Mouse (Mus musculus) limb, embryonic 10.5 days (tissue): ENCODE measurements at regions not wholly inside any gene's neighbourhood (a gene's known extent, or its start where the extent isn't known, plus 50 kb on each side); places are given as distances from the start of the nearest gene placed in this dataset.

Source experiments
- DNase-seq: peaks from one replicate; pipeline ENCODE4 v3.0.0-alpha.2; 2017; ENCODE audit warnings: low spot score
- H3K27ac ChIP-seq: fragments of 300-500 bp; sonication (generic); 2 replicates; pipeline ENCODE4 v1.5.1; 2016; ENCODE audit warnings: mild to moderate bottlenecking
- H3K27me3 ChIP-seq: fragments of 300-500 bp; sonication (generic); 2 replicates; pipeline ENCODE4 v1.6.1; 2016; ENCODE audit warnings: low read depth, mild to moderate bottlenecking; ENCODE audit not compliant: poor library complexity, severe bottlenecking
- H3K36me3 ChIP-seq: fragments of 300-500 bp; sonication (generic); 2 replicates; pipeline ENCODE4 v1.6.1; 2016; ENCODE audit warnings: mild to moderate bottlenecking, moderate library complexity
- H3K4me1 ChIP-seq: fragments of 300-500 bp; sonication (generic); 2 replicates; pipeline ENCODE4 v1.6.1; 2016
- H3K4me3 ChIP-seq: fragments of 300-500 bp; sonication (generic); 2 replicates; pipeline ENCODE4 v1.5.1; 2016; ENCODE audit warnings: mild to moderate bottlenecking, moderate library complexity
- H3K9me3 ChIP-seq: fragments of 300-500 bp; sonication (generic); replicated peaks from 2 replicates; pipeline ENCODE4 v1.6.1; 2016; ENCODE audit warnings: mild to moderate bottlenecking
- WGBS: fragments of 180-500 bp; shearing (Covaris S2); methylation state at CpG from one replicate; pipeline ENCODE4 v1.1.7; 2016; 5-methylcytosine and 5-hydroxymethylcytosine counted together

- H3K27me3 ChIP-seq, result no peaks in the 10 kb centered on the region
- WGBS, result 84% methylated on average over 2 of the region's 2 CpGs
Measured at GRCm38 (mm10) chr11:19155617-19155983, 136.8 kb upstream of the Meis1 start.

GRCm38 (mm10) chr11:19160227-19160626 lies 141.4 kb upstream of the Meis1 start:
- no peak overlapping the region for H3K4me3 ChIP-seq
- no peak overlapping the region for H3K27ac ChIP-seq
- 60% methylated on average over 3 of the region's 3 CpGs for WGBS
- no peak for DNase-seq
- H3K4me1 ChIP-seq, result no peaks in the 10 kb centered on the region
- H3K36me3 ChIP-seq, result no peaks in the 10 kb centered on the region
- no peaks in the 10 kb centered on the region for H3K27me3 ChIP-seq
- no peaks in the 10 kb centered on the region for H3K9me3 ChIP-seq

More at GRCm38 (mm10) chr11:19155617-19155983, 136.8 kb upstream of the Meis1 start:
- no peak overlapping the region for H3K27ac ChIP-seq
- H3K9me3 ChIP-seq, result no peaks in the 10 kb centered on the region
- H3K36me3 ChIP-seq, result no peaks in the 10 kb centered on the region
- no peaks in the 10 kb centered on the region for H3K4me1 ChIP-seq
- DNase-seq, result no peak
- H3K4me3 ChIP-seq, result no peak overlapping the region

- no peak overlapping the region for H3K27ac ChIP-seq
- no peak overlapping the region for H3K4me3 ChIP-seq
- no peaks in the 10 kb centered on the region for H3K36me3 ChIP-seq
- no peaks in the 10 kb centered on the region for H3K9me3 ChIP-seq
- DNase-seq, result no peak
- WGBS, result 46% methylated on average over 5 of the region's 5 CpGs
- no peaks in the 10 kb centered on the region for H3K4me1 ChIP-seq
- H3K27me3 ChIP-seq, result no peaks in the 10 kb centered on the region
Measured at GRCm38 (mm10) chr11:19160669-19161068, 141.9 kb upstream of the Meis1 start.

GRCm38 (mm10) chr11:19170938-19171337 lies 152.2 kb upstream of the Meis1 start:
- H3K9me3 ChIP-seq, result no peaks in the 10 kb centered on the region
- no peak overlapping the region for H3K27ac ChIP-seq
- 84% methylated on average over 2 of the region's 2 CpGs for WGBS
- no peak overlapping the region for H3K4me3 ChIP-seq
- DNase-seq, result no peak
- H3K4me1 ChIP-seq, result peaks cover 8% of the 10 kb centered on the region
- H3K36me3 ChIP-seq, result no peaks in the 10 kb centered on the region
- no peaks in the 10 kb centered on the region for H3K27me3 ChIP-seq

- WGBS, result 91% methylated on average over 13 of the region's 13 CpGs
- Histone ChIP-seq H3K4me3 (no peak overlapping the region), H3K27ac (no peak overlapping the region), H3K36me3 (no peaks in the 10 kb centered on the region), H3K4me1 (peaks cover 8% of the 10 kb centered on the region), H3K27me3 (no peaks in the 10 kb centered on the region), H3K9me3 (no peaks in the 10 kb centered on the region)
- DNase-seq, result no peak
Measured at GRCm38 (mm10) chr11:19174305-19175017, 155.7 kb upstream of the Meis1 start.

GRCm38 (mm10) chr11:19179290-19179689 lies 160.5 kb upstream of the Meis1 start:
- DNase-seq, result no peak
- H3K4me1 ChIP-seq, result peaks cover 6% of the 10 kb centered on the region; the same call in 1 of the 2 replicates
- H3K9me3 ChIP-seq, result no peaks in the 10 kb centered on the region
- no peak overlapping the region for H3K4me3 ChIP-seq
- no peaks in the 10 kb centered on the region for H3K36me3 ChIP-seq
- H3K27ac ChIP-seq, result no peak overlapping the region
- WGBS, result 93% methylated on average over 1 of the region's 1 CpGs
- no peaks in the 10 kb centered on the region for H3K27me3 ChIP-seq

- no peaks in the 10 kb centered on the region for H3K4me1 ChIP-seq
- 79% methylated on average over 2 of the region's 2 CpGs for WGBS
- H3K9me3 ChIP-seq, result no peaks in the 10 kb centered on the region
- H3K27me3 ChIP-seq, result no peaks in the 10 kb centered on the region
- H3K4me3 ChIP-seq, result no peak overlapping the region
- no peak for DNase-seq
- H3K36me3 ChIP-seq, result no peaks in the 10 kb centered on the region
- no peak overlapping the region for H3K27ac ChIP-seq
Measured at GRCm38 (mm10) chr11:19189778-19190177, 171.0 kb upstream of the Meis1 start.

GRCm38 (mm10) chr11:19194464-19194863 lies 175.7 kb upstream of the Meis1 start:
- Histone ChIP-seq H3K27me3 (no peaks in the 10 kb centered on the region), H3K27ac (no peak overlapping the region), H3K4me3 (no peak overlapping the region), H3K4me1 (no peaks in the 10 kb centered on the region), H3K9me3 (no peaks in the 10 kb centered on the region), H3K36me3 (no peaks in the 10 kb centered on the region)
- DNase-seq, result no peak
- 54% methylated on average over 1 of the region's 1 CpGs for WGBS

GRCm38 (mm10) chr11:19197790-19198189 lies 179.0 kb upstream of the Meis1 start:
- Histone ChIP-seq H3K4me3 (no peak overlapping the region), H3K9me3 (no peaks in the 10 kb centered on the region), H3K27me3 (no peaks in the 10 kb centered on the region), H3K36me3 (no peaks in the 10 kb centered on the region), H3K4me1 (peaks cover 7% of the 10 kb centered on the region), H3K27ac (no peak overlapping the region)
- 89% methylated on average over 1 of the region's 1 CpGs for WGBS
- DNase-seq, result no peak

GRCm38 (mm10) chr11:19202602-19203517 lies 184.1 kb upstream of the Meis1 start:
- H3K9me3 ChIP-seq, result no peaks in the 10 kb centered on the region
- no peak overlapping the region for H3K27ac ChIP-seq
- peaks cover 18% of the 10 kb centered on the region for H3K4me1 ChIP-seq
- WGBS, result 68% methylated on average over 8 of the region's 8 CpGs
- DNase-seq, result no peak
- H3K27me3 ChIP-seq, result no peaks in the 10 kb centered on the region
- no peaks in the 10 kb centered on the region for H3K36me3 ChIP-seq
- no peak overlapping the region for H3K4me3 ChIP-seq

GRCm38 (mm10) chr11:19203518-19203900 lies 184.7 kb upstream of the Meis1 start:
- Histone ChIP-seq H3K4me1 (peaks cover 18% of the 10 kb centered on the region), H3K27me3 (no peaks in the 10 kb centered on the region), H3K9me3 (no peaks in the 10 kb centered on the region), H3K27ac (no peak overlapping the region), H3K36me3 (no peaks in the 10 kb centered on the region), H3K4me3 (no peak overlapping the region)
- no peak for DNase-seq
- WGBS, result 86% methylated on average over 4 of the region's 4 CpGs

GRCm38 (mm10) chr11:19203968-19204367 lies 185.2 kb upstream of the Meis1 start:
- DNase-seq, result no peak
- Histone ChIP-seq H3K4me3 (no peak overlapping the region), H3K27ac (no peak overlapping the region), H3K27me3 (no peaks in the 10 kb centered on the region), H3K4me1 (peaks cover 18% of the 10 kb centered on the region), H3K9me3 (no peaks in the 10 kb centered on the region), H3K36me3 (no peaks in the 10 kb centered on the region)
- WGBS, result 70% methylated on average over 5 of the region's 5 CpGs

GRCm38 (mm10) chr11:19204521-19204920 lies 185.7 kb upstream of the Meis1 start:
- Histone ChIP-seq H3K4me1 (peaks cover 18% of the 10 kb centered on the region), H3K27me3 (no peaks in the 10 kb centered on the region), H3K9me3 (no peaks in the 10 kb centered on the region), H3K4me3 (no peak overlapping the region), H3K27ac (no peak overlapping the region), H3K36me3 (no peaks in the 10 kb centered on the region)
- DNase-seq, result no peak
- 48% methylated on average over 7 of the region's 7 CpGs for WGBS
